Mouse (Mus musculus) gonadal fat pad, adult 2 months (tissue): Measurements from ENCODE around the gene 1700019N19Rik. TPM values are rescaled to one million over a fixed set of nuclear protein-coding genes. Genes with fewer than 3 reads are reported as not detected.

Experiments used
- DNase-seq: peaks from one replicate; pipeline ENCODE4 v3.0.0-alpha.2; 2012; ENCODE audit warnings: low read depth
- polyA plus RNA-seq: library from polyadenylated mRNA; depleted of rRNA; stranded (reverse); fragments of >200 nt; gene quantifications from 2 replicates; pipeline ENCODE4 v1.2.3, GENCODE M21; 2012; rRNA removed

The 1700019N19Rik gene
- polyA plus RNA-seq: 0.97 and 1.6 TPM in 2 replicates

DNA sequence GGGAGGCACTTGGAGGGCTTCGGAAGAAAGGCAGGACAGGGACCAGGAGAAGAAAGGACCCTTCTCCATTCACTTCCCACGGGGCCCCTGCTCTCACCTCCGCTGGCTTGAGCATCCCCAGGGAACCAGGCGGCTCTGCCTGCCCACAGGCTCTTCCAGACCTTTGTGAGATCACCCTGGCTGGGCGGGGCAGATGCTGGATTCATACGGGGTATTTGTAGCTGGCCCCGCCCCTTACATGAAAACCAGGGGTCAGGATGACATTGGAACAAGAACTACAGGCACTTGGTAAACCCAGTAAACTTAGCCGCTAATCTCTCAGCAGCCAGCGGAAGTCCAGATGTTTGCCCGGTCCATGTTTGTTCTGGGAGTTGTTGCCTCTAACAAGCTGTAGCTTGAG, at the start of gene 1700019N19Rik:
Gene 1700019N19Rik (minus strand): TSS at position 178 of the 400 bp plus-strand sequence.
- no peak for DNase-seq

- DNase-seq: no peak
Measured at GRCm38 (mm10) chr19:58843606-58844005, 49.3 kb upstream of the 1700019N19Rik start.

DNA sequence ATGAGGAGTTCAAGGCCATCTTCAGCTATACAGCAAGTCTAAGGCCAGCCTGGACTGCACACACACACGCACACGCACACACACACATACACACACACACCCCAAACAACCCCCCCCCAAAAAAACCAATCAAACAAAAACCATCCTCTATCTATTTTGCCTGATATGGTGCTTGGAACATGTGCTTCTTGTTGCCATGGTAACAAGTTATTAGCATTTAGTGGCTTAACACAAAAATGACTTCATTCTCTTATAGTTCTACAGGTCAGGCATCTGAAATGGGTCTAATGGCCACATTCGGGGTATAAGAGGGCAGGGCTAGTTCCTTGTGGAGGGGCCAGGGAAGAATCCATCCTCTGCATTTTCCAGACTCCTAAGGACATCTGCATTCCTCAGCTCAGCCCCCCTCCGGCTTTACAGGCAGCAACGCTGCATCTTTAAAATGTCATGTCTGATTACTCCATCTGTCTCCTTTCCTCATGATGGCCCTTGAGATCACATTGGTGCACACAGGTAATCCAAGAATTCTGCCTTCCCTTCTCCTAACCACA, 46.5 kb upstream of the 1700019N19Rik start:
- no peak for DNase-seq

DNA sequence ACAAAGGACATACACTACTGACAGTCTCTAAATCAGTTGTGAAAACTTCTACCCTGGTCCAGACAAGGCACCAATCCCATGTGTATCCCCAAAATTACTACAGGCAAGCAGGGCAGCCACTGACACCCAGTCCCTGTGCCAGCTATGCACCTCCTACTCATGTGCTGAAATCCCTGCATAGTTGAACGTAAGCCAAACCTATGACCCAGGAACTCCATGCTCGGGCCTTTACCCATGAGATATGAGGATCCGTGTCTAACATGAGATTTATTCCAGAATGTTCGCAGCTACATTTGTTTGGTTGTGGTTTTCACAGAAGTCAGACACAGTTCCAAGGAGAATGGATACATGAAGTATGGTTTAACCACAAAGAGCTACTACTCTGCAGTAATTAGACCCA, 45.5 kb upstream of the 1700019N19Rik start:
- DNase-seq: no peak

DNA sequence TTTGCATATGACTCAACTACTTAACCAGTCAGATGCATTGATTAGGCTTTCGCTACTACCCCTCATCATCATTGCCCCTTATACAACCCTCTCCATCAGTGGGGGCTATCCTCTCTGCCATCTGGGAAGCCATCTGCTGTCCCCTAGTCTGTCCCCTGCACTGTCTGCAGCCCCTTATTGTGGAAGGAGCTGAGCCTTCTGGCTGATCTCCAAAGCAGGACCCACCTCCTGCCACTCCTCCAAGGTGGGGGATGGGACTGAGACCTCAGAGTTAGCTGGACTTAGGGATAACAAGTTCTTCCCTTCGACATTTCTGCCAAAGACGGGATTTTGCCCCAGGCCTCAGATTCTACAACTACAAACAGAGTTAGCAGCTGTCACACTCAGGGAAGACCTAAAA, 45.1 kb upstream of the 1700019N19Rik start:
- no peak for DNase-seq

- no peak for DNase-seq
Measured at GRCm38 (mm10) chr19:58838706-58839105, 44.4 kb upstream of the 1700019N19Rik start.

DNA sequence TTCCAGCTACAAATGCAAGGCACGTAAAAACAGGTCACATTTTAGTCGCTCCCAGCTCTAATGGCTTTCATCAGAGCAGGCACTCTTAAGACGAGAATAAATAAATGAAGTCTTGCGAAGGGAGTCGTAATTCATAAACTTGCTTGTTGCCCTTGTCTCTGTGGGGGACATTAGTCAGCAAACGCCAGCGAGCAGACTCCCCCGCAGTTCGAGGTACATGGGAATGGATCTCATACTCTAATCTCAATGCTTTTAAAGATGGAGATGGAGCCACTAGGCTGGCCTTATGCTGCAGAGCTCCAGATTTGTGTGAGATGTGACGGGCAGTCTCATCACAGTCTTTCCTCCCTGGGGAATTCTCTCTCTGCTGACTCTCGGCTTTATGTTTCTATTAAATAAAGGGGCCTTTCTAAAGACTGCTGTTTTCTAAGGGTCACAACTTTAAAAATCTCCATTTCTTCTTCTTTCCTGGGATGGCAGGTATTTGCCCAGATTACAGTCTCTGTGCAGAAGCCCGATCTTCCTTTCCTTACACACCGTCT, 39.4 kb upstream of the 1700019N19Rik start:
- peak; percentile 41 for DNase-seq

DNA sequence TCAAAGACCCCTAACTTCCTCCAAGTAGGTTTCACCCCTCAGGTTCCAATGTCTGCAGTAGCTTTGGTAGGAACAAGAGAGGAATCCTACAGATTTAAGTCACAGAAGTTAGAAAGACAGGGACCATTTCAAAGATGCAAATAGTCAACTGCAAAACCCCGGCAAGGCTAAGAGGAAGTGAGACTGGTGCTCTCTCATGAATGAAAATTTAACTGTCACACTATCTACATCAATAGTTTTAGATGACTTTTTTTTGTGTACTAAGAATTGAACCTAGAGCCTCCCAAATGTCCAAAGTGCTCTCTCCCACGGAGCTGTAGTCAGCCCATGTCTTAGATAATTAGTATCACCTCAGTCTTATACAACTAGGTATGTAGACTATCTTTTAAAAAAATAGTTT, 38.7 kb upstream of the 1700019N19Rik start:
- DNase-seq: no peak

- no peak for DNase-seq
Measured at GRCm38 (mm10) chr19:58831280-58831922, 37.1 kb upstream of the 1700019N19Rik start.

- no peak for DNase-seq
Measured at GRCm38 (mm10) chr19:58830182-58830581, 35.9 kb upstream of the 1700019N19Rik start.

GRCm38 (mm10) chr19:58829575-58829974, 35.3 kb upstream of the 1700019N19Rik start:
- peak; percentile 26 for DNase-seq

DNA sequence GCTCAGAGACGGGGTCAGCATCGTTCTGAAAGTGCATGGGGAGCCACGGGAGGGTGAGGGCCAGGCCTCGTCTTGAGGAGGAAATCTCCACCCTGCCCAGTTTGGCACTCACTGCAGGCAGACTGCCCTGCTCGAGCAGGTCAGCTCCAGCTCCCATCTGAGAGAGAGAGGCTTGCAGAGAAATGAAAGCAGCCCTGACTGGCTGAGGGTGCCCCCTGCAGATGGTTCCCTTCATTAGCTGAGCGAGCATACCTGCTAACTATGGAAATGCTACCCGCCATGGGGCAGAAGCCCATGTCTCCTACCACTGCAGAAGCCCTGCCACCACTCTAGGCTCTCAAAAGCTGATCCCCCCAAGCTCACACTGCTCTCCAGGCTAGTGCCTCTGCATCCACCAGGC, 33.4 kb upstream of the 1700019N19Rik start:
- no peak for DNase-seq

- DNase-seq: no peak
Measured at GRCm38 (mm10) chr19:58824316-58824715, 30.1 kb upstream of the 1700019N19Rik start.

DNA sequence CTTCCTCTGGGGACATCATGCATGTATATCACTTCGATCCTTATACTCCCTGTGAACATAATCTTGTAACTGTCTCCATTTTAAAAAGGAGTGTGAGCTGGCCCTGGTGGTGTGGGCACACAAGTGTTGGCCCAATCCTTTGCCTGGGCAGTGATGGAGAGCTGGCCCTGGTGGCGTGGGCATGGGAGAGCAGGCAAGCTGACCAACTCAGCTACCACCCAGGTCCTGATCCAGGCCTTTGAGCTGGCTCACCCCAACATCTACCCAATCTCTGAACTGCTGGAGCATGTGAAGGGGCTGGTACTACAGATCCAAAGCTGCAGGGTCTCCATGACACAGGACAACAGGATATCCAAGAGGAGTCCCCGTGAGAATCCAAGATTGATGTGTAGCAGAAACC, 29.0 kb upstream of the 1700019N19Rik start:
- no peak for DNase-seq

DNA sequence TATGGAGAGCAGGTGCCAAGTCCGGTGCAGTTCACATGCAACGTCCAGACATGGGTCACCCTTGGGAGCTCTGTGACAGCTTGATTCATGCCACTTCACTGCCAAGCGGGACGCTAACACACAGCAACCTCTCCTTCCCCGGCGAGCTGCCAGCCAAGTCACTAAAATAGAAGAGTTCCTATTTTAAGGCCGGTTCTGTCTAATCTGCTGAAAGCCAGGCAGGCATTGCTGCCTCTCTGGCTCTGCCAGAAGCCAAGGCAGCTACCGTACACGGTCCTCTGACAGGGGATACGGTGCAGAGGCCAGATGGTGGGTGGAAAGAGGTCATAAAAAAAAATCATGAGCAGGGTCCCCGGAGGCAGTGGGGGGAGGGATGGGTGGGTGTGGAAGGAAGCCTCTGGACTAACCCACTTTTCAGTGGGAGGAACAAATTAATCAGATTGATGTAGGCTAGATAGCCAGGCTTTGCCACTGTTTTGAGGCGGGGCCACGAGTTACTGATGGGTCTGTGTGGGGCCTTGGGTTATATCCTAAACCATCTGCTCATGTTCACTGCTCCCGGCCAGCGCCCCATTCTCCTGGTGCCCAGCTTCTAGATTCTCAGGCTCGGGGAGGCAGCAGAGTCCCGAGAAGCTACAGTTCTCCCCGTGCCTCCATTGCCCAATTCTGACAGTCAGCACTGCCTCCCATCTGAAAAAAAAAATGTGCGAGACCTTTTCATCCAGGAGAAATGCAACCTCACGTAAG, 28.4 kb upstream of the 1700019N19Rik start:
- no peak for DNase-seq

GRCm38 (mm10) chr19:58818571-58819415, 24.5 kb upstream of the 1700019N19Rik start:
- DNase-seq: no peak

DNA sequence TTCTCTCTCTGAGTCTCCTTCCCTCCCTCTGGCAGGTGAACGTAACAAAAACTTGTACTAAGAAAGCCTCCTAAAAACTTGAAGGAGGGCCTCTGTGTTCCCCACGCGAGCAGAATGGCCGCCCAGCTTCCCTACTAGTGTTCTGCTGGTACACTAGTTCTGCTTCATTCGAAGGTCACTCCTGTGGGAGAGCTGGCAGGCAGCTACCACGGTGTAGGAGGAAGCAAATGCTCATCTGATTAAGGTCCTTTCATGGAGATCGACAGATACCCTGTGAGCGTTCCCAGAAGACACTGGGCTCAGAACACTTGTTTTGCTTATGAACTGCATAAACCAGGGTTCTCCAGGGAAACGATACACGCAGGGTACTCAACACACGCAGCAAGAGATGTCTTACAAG, 23.1 kb upstream of the 1700019N19Rik start:
- no peak for DNase-seq

GRCm38 (mm10) chr19:58816453-58817041, 22.3 kb upstream of the 1700019N19Rik start:
- no peak for DNase-seq

GRCm38 (mm10) chr19:58815179-58815922, 21.1 kb upstream of the 1700019N19Rik start:
- no peak for DNase-seq

- DNase-seq: no peak
Measured at GRCm38 (mm10) chr19:58810536-58810935, 16.3 kb upstream of the 1700019N19Rik start.

DNA sequence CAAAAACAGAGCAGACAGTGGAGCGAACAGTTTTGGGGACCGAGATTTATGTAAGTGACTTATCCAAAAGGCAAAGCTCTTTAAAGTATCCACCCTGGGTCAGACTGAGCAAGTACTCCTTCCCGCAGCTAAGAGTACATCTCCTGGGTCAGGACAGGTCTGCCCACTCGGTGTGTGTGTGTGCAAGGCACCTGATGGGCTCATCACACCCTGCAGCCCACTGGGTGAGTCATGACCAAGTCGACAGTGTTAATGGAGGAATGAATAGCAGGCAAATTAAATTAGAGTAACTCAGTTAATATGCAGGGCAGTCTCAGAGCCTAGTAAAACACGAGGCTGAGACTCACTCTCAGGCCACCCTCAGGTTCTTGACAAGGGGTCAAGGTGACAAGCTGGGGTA, 14.6 kb upstream of the 1700019N19Rik start:
- no peak for DNase-seq
